Mouse (Mus musculus) liver, embryonic 14.5 days (tissue): ENCODE results near the gene Ttc16.

Source experiments
- CTCF ChIP-seq: IDR thresholded peaks from 2 replicates; pipeline ENCODE4 v1.5.1; 2016; ENCODE audit warnings: antibody characterized with exemption, low read depth, control low read depth
- EP300 ChIP-seq: IDR thresholded peaks from 2 replicates; pipeline ENCODE4 v1.6.1; 2016; ENCODE audit warnings: antibody characterized with exemption, low read depth

DNA sequence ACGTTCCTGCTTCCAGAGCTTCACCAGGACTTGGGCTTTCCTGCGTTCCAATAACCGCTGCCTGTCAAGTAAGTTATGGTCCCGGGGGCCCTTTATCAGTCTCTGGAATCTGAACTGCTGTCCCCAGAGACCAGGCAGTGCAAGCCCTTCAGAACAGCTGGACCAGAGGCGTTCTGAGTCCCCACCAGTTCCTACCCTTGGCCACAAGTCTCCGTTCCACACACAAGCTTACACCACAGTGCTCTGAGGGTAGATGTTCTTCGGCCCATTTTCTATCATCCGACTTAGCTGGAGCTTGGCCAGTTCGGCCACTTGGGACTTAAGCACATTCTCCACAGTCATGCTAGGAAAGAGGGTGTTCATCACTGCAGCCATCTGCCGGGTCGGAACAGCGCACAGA is 8.2 kb downstream of the Ttc16 start:
- TF ChIP-seq EP300 = no peak
- no peak for TF ChIP-seq CTCF
